9 mouse cellular contexts compared by ENCODE assay signal in genomic region chr17:83025340-83025816, GRCm38 (mm10).
A peak's percentile ranks its signal among the peaks of the same experiment; 100 is the strongest.
DNase-seq lines count a peak whose midpoint lies in the region; ATAC-seq lines count a peak whose summit lies in the region.
"Had no signal": no experiment of that assay in that cellular context is flagged by ENCODE, and none has a peak within 500 bp of the region (broad histone marks: within the 10 kb centered on the region; RNA-seq: fewer than 3 reads in every experiment).

No protein-coding gene starts in this region.

- WGBS in forebrain, embryonic 16.5 days, result 17% methylated on average over 5 of the region's 5 CpGs
- 16% methylated on average over 5 of the region's 5 CpGs for WGBS in hindbrain, embryonic 11.5 days

- peak; percentile 74 for ATAC-seq in forebrain, embryonic 16.5 days
- ATAC-seq in hindbrain, embryonic 11.5 days (ENCODE audit: low FRiP score), result peak; percentile 75

- H3K4me2 ChIP-seq in forebrain, embryonic 16.5 days (ENCODE audit: low read length), result no peak overlapping the region
- H3K4me2 ChIP-seq in hindbrain, embryonic 11.5 days (replicated peaks; ENCODE audit: low read depth, low read length), result no peak overlapping the region

- H3K27ac ChIP-seq in forebrain, embryonic 16.5 days (ENCODE audit: low read length), result no peak overlapping the region
- no peak overlapping the region for H3K27ac ChIP-seq in hindbrain, embryonic 11.5 days (ENCODE audit: low read depth, low read length)
- H3K27ac ChIP-seq: macrophage had no signal

- peak; percentile 62 for DNase-seq in MEL-GATA-1-ER (ENCODE audit: extremely low read depth, low read depth)
- peak; percentile 43 for DNase-seq in cerebellum, adult 11-12 months
- peak; percentile 90 for DNase-seq in hindbrain, embryonic 11.5 days (ENCODE audit: low spot score)
- peak; percentile 51 for DNase-seq in layer of hippocampus, adult 9-11 months
- DNase-seq in lung, postnatal 25 days (ENCODE audit: low spot score), result peak; percentile 78
- peak; percentile 91 for DNase-seq in retina, postnatal 1 day
- peak; percentile 81 for DNase-seq in thymus, postnatal 4 days

- H3K27me3 ChIP-seq in forebrain, embryonic 16.5 days (replicated peaks; ENCODE audit: control insufficient read depth, insufficient read depth, low read length), result no peaks in the 10 kb centered on the region
- no peaks in the 10 kb centered on the region for H3K27me3 ChIP-seq in hindbrain, embryonic 11.5 days (ENCODE audit: control insufficient read depth, insufficient read depth, low read length)

- 0 out of 2 replicates have a peak, but pooled peaks cover 3% of the 10 kb centered on the region for H3K9me3 ChIP-seq in forebrain, embryonic 16.5 days (ENCODE audit: control insufficient read depth, low read length)
- no peaks in the 10 kb centered on the region for H3K9me3 ChIP-seq in hindbrain, embryonic 11.5 days (ENCODE audit: control insufficient read depth, low read length)

- H3K36me3 ChIP-seq in forebrain, embryonic 16.5 days (ENCODE audit: control insufficient read depth, insufficient read depth), result no peaks in the 10 kb centered on the region
- no peaks in the 10 kb centered on the region for H3K36me3 ChIP-seq in hindbrain, embryonic 11.5 days (ENCODE audit: control insufficient read depth, insufficient read depth, low read length)

- no peak overlapping the region for H3K4me3 ChIP-seq in forebrain, embryonic 16.5 days (replicated peaks; ENCODE audit: low read length)
- no peak overlapping the region for H3K4me3 ChIP-seq in hindbrain, embryonic 11.5 days (ENCODE audit: low read depth, low read length)

- no peaks in the 10 kb centered on the region for H3K4me1 ChIP-seq in forebrain, embryonic 16.5 days (replicated peaks; ENCODE audit: control insufficient read depth, insufficient read depth, low read length)
- H3K4me1 ChIP-seq in hindbrain, embryonic 11.5 days (replicated peaks; ENCODE audit: control insufficient read depth, insufficient read depth, low read length), result no peaks in the 10 kb centered on the region

- no peak overlapping the region for H3K9ac ChIP-seq in forebrain, embryonic 16.5 days (replicated peaks; ENCODE audit: low read depth, low read length)
- H3K9ac ChIP-seq in hindbrain, embryonic 11.5 days (ENCODE audit: low read depth, low read length), result no peak overlapping the region
